Mouse (Mus musculus) lung, adult 18-20 months (tissue): Measurements from ENCODE around the gene Lyz1.
A peak's percentile ranks its signal among the peaks of the same experiment; 100 is the strongest.
"Not testable (repeated sequence)": the region's sequence is repeated elsewhere in the genome, so short reads cannot be mapped to it uniquely, and the experiment has no call there.

Source experiments
- DNase-seq, 2 experiments: peaks; one replicate each; pipeline ENCODE4 v3.0.0; 2022; ENCODE audit warnings: mixed read lengths in 2 of 2

The Lyz1 gene

GRCm38 (mm10) chr10:117292671-117293070 lies at the start of gene Lyz1:
Lyz1 (minus strand) TSS chr10:117292868.
- no peak for DNase-seq

DNA sequence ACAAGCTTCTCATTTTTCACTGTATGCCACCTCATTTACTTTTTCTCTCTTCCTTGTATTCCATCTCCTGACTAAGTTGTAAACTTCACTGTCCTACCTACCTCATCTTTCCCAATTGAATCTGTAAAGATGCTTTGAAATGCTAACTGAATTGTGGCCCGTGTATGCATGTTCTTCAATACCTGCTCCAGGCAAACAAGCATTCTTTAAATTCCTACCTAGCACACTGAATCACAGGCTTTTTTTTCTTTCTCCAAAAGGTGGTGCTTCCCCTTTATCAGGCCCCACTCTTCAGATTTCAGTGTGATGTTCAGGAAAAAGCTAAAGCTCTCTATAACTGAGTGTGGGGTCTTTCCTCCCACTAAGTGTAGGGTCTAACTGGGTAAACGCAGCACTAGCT lies 49.7 kb upstream of the Lyz1 start:
- DNase-seq = no peak

DNA sequence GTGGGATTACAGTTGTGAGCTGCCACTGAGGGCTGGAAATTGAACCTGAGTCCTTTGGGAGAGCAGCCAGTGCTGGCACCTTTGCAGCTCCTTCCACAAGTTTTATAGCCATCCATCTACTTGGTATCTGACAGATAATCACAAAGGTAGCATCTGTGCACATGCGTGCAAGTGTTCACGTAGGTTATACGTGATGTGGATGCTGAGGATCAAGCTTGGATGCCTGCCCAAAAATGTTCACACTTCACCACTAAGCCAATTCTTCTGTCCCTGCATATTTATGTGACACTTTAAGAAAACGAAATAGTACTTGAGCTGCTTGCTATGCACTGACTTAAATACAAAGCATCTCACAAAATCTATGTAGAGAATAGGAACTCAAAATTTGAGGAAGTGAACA lies 48.4 kb upstream of the Lyz1 start:
- no peak for DNase-seq

DNA sequence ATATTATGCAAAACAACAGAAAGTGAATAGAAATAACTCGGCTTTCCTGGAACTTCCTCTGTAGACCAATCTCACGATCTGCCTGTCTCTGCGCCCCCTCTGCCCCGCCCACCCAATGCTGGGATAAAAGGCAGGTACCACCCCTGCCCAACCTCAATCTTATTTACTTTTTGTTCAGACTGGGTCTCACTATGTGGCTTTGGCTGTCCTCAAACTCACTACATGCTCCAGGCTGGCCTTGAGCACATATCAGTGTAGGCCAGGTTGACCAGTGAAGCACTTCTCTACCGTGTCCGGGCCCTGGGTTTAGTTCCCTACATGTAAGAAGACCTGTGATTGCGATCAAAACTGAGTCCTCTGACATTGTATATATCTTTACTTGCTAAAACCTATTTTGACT lies 46.6 kb upstream of the Lyz1 start:
- no peak for DNase-seq

DNA sequence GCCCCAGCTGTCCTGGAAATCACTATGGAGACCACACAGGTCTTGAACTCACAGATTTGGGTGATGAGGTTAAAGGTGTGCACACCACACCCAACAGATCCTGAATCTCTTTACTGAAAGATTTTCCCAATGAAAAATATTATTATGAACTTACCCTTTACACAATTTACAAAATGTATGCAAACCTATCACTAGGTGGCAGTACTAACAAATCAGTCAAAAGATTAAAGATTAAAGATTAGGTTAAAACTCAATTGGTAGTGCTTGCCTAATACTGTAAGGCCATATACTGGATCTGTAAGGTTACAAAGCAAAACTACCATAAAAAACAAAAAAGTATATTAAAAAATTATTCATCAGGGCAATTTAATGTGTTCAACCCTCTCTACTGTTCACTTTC lies 45.3 kb upstream of the Lyz1 start:
- DNase-seq = no peak

DNA sequence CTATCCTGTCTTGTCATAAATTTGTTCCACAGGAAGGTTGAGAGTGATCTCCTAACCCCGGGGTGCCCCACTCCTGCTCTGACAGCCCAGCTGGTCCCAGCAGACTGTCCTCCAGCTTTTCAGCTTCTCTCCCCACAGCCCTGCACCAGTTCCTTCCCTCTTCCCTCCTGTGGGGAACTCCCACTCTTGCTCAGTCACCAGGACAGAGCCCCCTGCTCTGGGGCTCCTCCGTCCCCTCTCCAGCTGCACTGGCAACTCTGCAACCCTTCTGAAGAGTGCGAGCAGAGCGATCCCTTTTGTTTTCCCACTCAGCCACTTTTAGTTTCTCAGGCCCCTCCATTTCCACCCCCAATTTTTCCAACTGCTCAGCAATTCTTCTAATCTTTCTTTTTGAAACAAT lies 43.0 kb upstream of the Lyz1 start:
- no peak for DNase-seq

DNA sequence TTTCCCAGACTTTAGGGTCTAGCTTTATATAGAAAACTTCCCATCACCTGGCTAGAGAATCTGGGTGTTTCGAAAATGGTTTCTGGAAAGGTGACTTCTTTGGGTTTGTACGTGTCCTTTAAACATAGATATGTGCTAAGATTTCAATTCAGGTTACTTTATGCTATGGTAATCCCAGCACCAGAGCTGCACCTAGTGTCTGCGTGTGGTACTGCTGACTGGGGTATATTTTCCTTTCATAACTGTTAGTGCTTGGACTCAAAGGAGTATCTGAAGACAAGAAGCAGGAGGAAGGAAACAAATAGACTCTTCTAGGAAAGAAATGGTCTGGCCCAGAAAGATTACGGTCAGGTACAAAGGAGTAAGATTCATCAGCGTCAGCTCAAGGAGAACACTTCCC lies 37.9 kb upstream of the Lyz1 start:
- peak; percentile 56 to 69 for DNase-seq

DNA sequence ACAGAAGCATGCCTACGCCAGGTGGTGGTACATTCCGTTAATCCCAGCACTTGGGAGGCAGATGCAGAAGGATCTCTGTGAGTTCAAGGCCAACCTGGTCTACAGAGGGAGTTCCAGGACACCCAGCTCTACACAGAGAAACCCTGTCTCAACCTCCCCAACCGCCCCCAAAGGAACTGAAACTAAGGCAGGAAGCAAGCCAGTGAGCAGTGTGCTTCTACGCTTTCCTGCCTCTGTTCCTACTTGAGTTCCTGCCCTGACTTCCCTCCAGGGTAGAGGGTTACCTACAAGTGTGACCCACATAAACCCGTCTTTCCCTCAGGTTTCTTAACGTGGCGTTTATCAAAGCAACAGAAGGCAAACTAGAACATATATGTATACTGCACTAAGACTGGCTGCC lies 31.1 kb upstream of the Lyz1 start:
- DNase-seq = no peak

DNA sequence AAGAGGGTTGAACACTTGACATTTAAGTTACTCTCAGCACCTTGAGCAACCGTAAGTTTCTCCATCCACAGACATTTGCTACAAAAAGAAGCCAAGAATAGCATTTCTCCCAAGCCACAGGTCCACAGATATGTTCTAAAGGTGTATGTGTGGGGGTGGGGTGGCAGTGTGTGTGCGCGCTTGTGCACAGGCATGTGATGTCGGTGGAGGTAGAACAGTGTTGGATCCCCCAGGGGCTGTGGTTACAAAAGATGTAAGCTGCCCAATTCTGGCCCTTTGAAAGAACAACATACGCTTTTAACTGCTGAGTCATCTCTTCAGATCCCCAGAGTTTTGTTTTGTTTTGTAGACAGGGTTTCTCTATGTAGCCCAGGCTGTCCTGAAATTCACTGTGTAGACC lies 30.0 kb upstream of the Lyz1 start:
- no peak for DNase-seq

DNA sequence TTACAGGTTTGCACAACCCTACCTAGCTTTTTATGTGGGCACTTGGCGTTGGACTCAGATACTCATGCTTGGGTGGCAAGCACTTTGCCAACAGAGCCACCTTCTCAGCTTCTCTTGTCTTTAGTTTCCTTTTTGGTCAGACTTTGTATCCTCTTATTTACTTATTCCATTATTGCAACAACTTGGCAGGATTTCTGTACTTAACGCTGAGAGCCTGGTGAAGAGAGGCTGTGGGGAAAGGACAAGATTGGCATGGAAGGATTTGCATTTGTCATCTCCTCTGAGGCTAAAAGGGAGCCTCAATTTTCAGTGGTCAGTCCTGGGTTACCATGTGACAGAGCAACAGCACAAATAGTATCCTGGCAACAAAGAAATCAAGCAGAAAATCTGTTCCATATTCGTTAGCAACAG lies 27.9 kb upstream of the Lyz1 start:
- peak; percentile 79 to 84 for DNase-seq

DNA sequence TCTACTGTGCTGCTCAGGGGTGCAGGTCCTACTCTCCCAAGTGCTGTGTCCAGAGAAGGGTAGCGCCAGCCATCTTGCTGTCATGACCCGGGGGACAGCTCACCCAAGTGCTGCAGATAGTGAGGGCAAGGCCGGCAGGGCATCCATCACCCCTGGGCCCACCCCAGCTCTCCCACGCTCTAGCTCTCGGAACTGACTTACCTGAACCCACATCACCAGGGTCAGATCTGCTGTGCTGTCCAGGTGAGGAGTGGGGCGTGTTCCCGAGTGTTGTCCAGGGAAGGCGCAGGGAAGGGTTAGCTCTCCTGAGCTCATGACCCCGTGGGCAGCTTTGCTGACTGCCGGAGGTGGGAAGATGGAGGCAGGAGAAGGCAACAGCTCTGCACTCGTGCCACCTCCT lies 23.7 kb upstream of the Lyz1 start:
- DNase-seq = no peak

DNA sequence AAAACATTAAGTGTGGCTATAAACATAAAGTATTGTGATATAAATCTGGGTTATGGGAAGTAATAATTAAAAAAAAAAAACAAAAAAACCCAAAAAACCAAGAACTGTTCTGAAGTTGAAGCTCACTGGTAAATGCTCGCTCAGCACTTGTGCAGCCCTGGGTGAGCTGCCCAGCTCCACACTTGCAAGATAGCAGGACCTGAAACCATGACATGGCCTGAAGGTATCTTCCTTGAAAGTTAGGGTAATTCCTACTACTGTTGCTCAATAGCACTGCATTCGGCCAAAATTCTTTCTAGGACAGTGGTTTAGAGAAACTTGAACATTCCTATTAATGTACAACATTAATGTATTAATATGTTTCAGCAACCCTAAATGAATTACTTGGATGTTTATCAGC lies 20.5 kb upstream of the Lyz1 start:
- no peak for DNase-seq

DNA sequence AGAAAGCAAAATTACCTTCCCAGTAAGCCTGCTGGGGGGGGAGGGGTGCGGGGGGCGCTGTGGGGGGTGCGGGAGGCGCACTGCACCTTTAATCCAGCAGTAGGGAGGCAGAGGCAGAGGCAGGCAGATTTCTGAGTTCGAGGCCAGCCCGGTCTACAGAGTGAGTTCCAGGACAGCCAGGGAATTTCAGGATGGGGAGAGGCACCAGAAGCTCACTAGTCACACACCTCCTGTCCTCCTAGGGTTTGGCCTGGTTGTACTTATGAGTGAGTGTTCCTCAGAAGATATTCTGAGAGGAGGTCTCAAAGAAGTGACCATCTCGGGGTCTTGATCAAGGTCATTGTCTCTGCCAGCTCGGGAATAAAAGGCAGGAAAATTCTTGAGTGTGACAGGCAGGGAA lies 19.5 kb upstream of the Lyz1 start:
- no peak for DNase-seq

GRCm38 (mm10) chr10:117304371-117304770 lies 11.7 kb upstream of the Lyz1 start:
- no peak for DNase-seq

DNA sequence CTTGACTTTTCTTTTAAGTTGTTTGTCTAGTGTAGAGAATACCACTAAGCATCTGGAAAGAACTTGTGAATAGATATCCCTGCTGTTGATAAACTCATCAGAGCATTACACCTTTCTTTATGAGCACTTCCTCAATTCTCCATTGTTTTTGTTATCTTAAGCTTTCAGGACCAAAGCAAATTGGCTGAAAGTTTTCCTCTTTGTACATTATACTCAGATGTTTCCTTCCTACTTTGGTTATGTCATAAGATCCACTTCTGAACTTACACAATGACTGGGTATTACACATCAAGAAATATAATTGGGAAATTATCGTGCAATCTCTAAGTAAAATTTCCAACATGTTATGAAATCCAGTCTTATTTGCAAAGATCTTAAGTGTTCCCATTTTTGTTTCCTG lies 9.0 kb upstream of the Lyz1 start:
- no peak for DNase-seq

GRCm38 (mm10) chr10:117299901-117300520 lies 7.3 kb upstream of the Lyz1 start:
- DNase-seq = no peak

DNA sequence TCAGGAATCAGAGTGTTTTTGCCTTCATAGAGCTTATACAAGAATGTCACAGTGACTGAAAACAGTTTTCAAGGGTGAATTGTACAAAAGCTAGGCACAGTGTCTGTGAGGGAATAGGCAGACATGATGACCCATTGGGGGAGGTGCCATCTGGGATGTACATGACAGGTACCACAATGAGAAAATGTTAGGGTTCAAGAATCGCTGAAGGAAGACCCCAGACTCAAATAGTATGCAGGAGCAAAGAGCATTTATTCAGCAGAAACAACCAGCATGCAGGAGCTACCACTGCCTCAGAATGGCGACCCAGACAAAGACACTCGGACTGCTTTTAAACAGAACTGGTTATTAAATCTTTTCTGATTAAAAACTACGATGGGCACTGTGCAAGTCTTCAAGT lies 6.4 kb upstream of the Lyz1 start:
- DNase-seq = no peak

- DNase-seq = peak in 1 of 2 experiments; percentile 27
These were observed 5.7 kb upstream of the Lyz1 start for GRCm38 (mm10) chr10:117298336-117298735.

DNA sequence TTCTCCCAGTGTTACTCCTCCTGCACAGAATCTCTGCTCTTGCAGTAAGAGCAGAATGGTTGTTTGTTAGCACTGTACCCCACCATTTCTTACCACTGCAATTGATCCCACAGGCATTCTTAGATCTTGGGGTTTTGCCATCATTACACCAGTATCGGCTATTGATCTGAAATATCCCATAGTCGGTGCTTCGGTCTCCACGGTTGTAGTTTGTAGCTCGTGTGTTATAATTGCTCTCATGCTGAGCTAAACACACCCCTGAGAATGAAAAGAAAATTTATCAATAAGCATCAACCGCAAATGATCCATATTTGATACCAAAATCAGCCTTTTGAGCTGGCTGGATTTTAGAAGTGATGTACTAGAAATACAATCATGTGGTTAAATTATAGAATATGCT lies 1.7 kb downstream of the Lyz1 start:
- not testable (repeated sequence) for DNase-seq

- DNase-seq = no peak
These were observed 2.4 kb downstream of the Lyz1 start for GRCm38 (mm10) chr10:117290046-117290870.

DNA sequence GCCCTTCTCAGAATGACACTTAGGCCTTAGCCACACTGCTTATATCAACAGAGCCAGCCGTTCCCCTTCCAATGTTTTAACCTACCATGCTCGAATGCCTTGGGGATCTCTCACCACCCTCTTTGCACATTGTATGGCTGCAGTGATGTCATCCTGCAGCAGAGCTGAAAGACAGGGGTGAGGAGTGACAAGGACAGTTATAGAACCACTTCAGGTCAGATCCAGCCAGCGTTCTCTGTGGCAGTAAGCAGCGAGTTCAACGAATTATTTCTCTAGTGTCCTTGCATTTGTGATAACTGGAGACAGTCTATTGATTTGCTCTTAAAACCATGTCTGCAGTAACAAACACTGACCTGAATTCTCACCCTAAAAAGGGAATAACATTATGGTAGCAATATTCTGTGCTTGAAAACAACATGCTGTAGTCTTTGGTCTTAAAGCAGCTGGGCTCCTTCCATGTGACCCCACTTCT lies 3.6 kb downstream of the Lyz1 start:
- DNase-seq = not testable (repeated sequence)

DNA sequence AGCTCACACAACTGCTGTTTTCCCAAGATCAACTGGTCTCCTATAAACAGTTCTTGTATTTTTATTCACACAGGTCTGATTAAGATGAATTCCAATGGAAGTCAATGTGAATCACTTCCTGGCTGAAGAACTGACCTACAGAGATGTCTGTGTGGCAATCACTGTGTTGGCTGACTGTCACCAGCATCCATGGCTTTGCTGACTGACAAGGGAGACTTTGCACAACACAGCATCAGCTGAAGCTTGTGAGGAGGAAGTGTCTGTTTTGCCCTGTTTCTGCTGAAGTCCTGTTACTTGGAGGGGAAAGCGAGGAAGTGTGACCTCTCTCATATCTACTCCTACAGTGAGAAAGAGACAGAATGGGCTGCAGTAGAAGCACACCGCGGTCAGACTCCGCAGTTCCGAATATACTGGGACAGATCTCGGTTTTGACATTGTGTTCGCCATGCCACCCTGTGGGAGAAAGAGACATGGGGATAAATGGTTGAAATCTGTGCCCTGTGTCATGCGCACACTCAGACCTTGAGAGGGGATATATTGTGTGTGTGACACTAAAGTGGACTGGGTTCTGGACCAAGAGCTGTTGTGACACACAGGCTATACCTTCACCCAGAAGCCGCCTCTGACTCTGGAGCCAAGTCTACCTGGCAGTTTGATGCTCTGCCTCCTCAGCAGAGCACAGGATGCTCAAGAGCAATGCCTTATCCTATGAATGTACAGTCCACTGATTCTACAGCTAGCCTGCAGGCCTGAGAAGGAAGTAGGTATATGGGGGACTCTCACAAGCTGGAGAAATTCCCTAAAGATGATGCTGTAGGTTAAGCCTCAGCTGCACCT lies 4.3 kb downstream of the Lyz1 start:
- no peak for DNase-seq

DNA sequence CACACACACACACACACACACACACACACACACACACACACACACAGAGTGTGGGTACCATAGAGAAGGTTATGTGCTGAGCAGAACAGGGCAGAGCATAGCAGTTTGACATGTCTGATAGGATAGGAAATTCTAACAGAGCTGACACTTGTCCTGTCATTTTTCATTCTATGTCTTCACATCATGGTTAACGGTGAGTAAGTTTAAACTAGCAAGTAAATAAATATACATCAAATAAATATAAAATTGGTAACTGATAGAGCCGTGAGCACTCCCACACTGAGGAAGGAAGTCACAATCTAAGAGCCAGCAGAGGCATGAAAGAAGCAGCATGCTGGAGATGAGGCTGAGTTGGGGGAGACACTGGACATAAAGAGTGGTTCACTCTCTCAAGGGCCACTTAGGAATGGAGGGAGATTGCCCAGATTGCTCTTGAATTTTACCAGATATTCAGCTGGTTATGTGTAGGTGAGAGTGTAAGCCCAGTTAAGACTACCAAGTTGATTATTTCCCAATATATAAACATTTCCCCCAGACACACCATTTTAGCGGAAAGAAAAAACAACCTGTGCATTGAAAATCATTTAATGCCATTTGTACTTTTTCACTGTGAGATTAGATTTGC lies 5.3 kb downstream of the Lyz1 start:
- no peak for DNase-seq
